Mouse (Mus musculus): ENCODE measurements around the gene Hba-a1. TPM values are rescaled to one million over a fixed set of nuclear protein-coding genes. Genes with fewer than 3 reads are reported as not detected.
A peak's percentile ranks its signal among the peaks of the same experiment; 100 is the strongest.
"Not testable (repeated sequence)": the region's sequence is repeated elsewhere in the genome, so short reads cannot be mapped to it uniquely, and the experiment has no call there.

Gene Hba-a1
- polyA plus RNA-seq, 1 experiment from 2014 or later = 5,259 TPM

DNA sequence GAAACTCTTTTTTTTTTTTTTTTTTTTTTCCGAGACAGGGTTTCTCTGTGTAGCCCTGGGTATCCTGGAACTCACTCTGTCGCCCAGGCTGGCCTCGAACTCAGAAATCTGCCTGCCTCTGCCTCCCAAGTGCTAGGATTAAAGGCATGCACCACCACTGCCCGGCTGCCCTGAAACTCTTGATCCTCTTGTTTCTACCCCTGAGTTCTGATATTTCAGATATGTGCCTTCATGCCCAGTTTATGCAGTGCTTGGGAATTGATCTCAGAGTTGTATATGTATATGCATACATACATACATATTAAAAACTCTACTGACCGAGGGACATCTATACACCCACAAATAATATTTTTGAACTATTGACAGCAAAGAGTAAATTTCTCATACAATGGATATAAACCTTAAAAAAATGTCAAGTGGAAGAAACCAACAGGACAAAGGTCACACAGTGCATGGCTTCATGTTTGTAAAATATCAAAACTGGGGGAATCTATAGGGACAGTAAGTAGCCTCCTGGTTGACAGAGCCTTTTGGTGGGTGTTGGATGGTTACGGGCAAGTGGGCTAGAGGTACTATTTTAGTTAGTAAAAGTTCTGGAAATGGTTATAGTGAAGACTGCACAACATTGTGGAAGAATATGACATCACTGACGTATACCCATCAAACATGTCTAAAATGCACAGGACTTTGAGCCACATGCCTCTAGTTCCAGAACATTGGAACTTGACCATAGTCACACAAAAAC lies 1.9 kb downstream of the Hba-a1 start:
- peaks cover 11% of the 10 kb centered on the region for H3K27me3 ChIP-seq
- no peak overlapping the region for H3K27ac ChIP-seq
- no peaks in the 10 kb centered on the region for H3K4me1 ChIP-seq
- no peaks in the 10 kb centered on the region for H3K36me3 ChIP-seq
- no peak overlapping the region for H3K4me3 ChIP-seq (replicated peaks)
- ATAC-seq (replicated peaks; ENCODE audit: low FRiP score) = peak; percentile 30; the same call in 1 of the 2 replicates
- no peak overlapping the region for H3K9ac ChIP-seq
- H3K4me2 ChIP-seq = no peak overlapping the region
- 87% methylated on average over 7 of the region's 7 CpGs for WGBS
- no peaks in the 10 kb centered on the region for H3K9me3 ChIP-seq (replicated peaks)

DNA sequence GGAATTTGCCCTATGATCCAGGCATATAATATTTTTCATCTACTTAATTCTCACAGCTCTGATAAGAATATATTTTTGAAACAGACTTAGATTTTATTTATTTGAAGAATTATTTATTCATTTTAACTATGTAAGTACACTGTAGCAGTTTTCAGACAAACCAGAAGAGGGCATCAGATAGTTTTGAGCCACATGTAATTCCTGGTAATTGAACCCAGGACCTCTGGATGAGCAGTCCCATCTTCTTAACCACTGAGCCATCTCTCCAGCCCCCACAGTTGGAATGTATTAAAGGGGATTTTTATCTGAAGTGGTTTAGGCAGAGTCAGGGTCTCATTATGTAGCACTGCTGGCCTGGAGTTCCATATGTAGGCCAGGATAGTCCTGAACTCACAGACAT lies 2.6 kb downstream of the Hba-a1 start:
- not testable (repeated sequence) for H3K4me3 ChIP-seq (replicated peaks); H3K4me1 ChIP-seq; H3K27ac ChIP-seq; H3K9me3 ChIP-seq (replicated peaks); H3K36me3 ChIP-seq; H3K4me2 ChIP-seq; H3K9ac ChIP-seq; ATAC-seq (replicated peaks; ENCODE audit: low FRiP score)
- H3K27me3 ChIP-seq = peaks cover 11% of the 10 kb centered on the region

GRCm38 (mm10) chr11:32286695-32287492 lies 3.6 kb downstream of the Hba-a1 start, which contains the start of gene Hbq1b:
Gene Hbq1b (plus strand): TSS chr11:32286965.
- not testable (repeated sequence) for H3K9ac ChIP-seq; H3K4me1 ChIP-seq; H3K27ac ChIP-seq; H3K9me3 ChIP-seq (replicated peaks); H3K36me3 ChIP-seq
- Histone ChIP-seq H3K27me3 (peaks cover 11% of the 10 kb centered on the region), H3K4me2 (peak within 1 kb of the TSS; percentile 59), H3K4me3 (replicated peaks) (peak within 1 kb of the TSS; percentile 29)
- 20% methylated on average over 33 of the region's 33 CpGs for WGBS
- ATAC-seq (replicated peaks; ENCODE audit: low FRiP score) = peak; percentile 59

DNA sequence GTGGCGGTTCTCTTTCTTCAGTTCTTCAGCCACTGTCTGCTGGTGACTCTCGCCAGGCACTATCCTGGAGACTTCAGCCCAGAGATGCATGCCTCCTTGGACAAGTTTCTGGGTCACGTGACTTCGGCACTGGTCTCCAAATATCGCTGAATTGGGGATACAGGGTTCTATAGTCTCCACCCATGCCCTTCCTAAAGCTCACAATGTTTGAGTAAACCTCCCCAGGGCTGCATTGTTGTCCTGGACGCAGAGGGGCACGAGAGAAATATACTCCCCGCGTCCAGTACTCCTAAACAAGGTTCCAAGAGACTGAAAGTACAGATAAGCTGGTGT lies 4.1 kb downstream of the Hba-a1 start:
- no peaks in the 10 kb centered on the region for H3K9me3 ChIP-seq (replicated peaks)
- WGBS = 70% methylated on average over 9 of the region's 9 CpGs
- H3K36me3 ChIP-seq = no peaks in the 10 kb centered on the region
- H3K4me2 ChIP-seq = peak overlapping the region; percentile 59; the same call in 1 of the 2 replicates
- no peaks in the 10 kb centered on the region for H3K4me1 ChIP-seq
- H3K27me3 ChIP-seq = peaks cover 11% of the 10 kb centered on the region
- no peak overlapping the region for H3K27ac ChIP-seq
- no peak overlapping the region for H3K9ac ChIP-seq
- no peak overlapping the region for H3K4me3 ChIP-seq (replicated peaks)
- no peak for ATAC-seq (replicated peaks; ENCODE audit: low FRiP score)

GRCm38 (mm10) chr11:32292819-32293218 lies 9.5 kb downstream of the Hba-a1 start:
- H3K27ac ChIP-seq; H3K4me3 ChIP-seq (replicated peaks); H3K9me3 ChIP-seq (replicated peaks); H3K27me3 ChIP-seq; H3K9ac ChIP-seq; H3K36me3 ChIP-seq; ATAC-seq (replicated peaks; ENCODE audit: low FRiP score); H3K4me2 ChIP-seq; H3K4me1 ChIP-seq: not testable (repeated sequence)
- WGBS = 75% methylated on average over 4 of the region's 4 CpGs

DNA sequence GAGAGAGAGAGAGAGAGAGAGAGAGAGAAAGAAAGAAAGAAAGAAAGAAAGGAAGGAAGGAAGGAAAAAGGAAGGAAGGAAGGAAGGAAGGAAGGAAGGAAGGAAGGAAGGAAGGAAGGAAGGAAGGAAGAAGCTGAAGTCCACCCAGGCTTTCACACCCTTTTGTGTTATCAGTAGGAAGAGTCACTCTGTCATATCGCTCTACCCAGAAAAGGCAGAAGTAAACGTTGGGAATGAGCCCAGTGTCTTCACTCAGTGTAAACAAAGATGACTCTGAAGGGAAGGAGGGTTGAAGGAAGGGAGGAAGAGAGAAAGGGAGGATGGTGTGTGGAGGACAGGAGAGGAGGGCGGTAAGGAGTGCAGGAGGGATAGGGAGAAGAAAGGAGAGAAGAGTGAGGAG lies 10.2 kb downstream of the Hba-a1 start:
- not testable (repeated sequence) for H3K36me3 ChIP-seq; ATAC-seq (replicated peaks; ENCODE audit: low FRiP score); H3K4me1 ChIP-seq; H3K9ac ChIP-seq; H3K4me2 ChIP-seq; H3K4me3 ChIP-seq (replicated peaks); H3K9me3 ChIP-seq (replicated peaks); H3K27ac ChIP-seq; H3K27me3 ChIP-seq
- 64% methylated on average over 3 of the region's 3 CpGs for WGBS

DNA sequence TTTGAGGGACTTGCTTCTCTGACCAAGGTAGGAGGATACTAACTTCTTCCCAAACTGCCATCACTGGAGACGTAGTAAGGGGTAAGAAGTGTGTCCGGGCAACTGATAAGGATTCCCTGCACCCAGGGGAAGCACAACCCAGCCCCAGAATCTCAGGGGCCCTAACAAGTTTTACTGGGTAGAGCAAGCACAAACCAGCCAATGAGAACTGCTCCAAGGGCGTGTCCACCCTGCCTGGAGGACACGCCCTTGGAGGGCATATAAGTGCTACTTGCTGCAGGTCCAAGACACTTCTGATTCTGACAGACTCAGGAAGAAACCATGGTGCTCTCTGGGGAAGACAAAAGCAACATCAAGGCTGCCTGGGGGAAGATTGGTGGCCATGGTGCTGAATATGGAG lies 12.9 kb downstream of the Hba-a1 start, which contains the start of gene Hba-a2:
TSS of gene Hba-a2 (plus strand) at position 287 of the 400 bp plus-strand sequence.
- H3K4me2 ChIP-seq; H3K9ac ChIP-seq; H3K27ac ChIP-seq; H3K4me3 ChIP-seq (replicated peaks); H3K36me3 ChIP-seq; H3K27me3 ChIP-seq; H3K4me1 ChIP-seq; H3K9me3 ChIP-seq (replicated peaks): not testable (repeated sequence)
- no CpG with 5 or more reads among the region's 4 CpGs for WGBS
- ATAC-seq (replicated peaks; ENCODE audit: low FRiP score) = peak; percentile 76

- not testable (repeated sequence) for H3K9ac ChIP-seq; H3K4me3 ChIP-seq (replicated peaks); H3K36me3 ChIP-seq; H3K4me2 ChIP-seq; H3K27ac ChIP-seq; ATAC-seq (replicated peaks; ENCODE audit: low FRiP score); H3K4me1 ChIP-seq; H3K9me3 ChIP-seq (replicated peaks)
- 38% methylated on average over 2 of the region's 2 CpGs for WGBS
- H3K27me3 ChIP-seq = peaks cover 20% of the 10 kb centered on the region
Observed at GRCm38 (mm10) chr11:32297417-32297816, 14.1 kb downstream of the Hba-a1 start.

- Histone ChIP-seq H3K36me3 (no peaks in the 10 kb centered on the region), H3K4me1 (no peaks in the 10 kb centered on the region), H3K9me3 (replicated peaks) (no peaks in the 10 kb centered on the region), H3K4me3 (replicated peaks) (no peak overlapping the region), H3K27ac (no peak overlapping the region), H3K27me3 (peaks cover 21% of the 10 kb centered on the region), H3K4me2 (no peak overlapping the region), H3K9ac (no peak overlapping the region)
- 88% methylated on average over 1 of the region's 1 CpGs for WGBS
- no peak; the same call in 1 of the 2 replicates for ATAC-seq (replicated peaks; ENCODE audit: low FRiP score)
Observed at GRCm38 (mm10) chr11:32297866-32298531, 14.7 kb downstream of the Hba-a1 start.

- Histone ChIP-seq H3K9me3 (replicated peaks) (no peaks in the 10 kb centered on the region), H3K4me1 (no peaks in the 10 kb centered on the region), H3K27ac (no peak overlapping the region), H3K36me3 (no peaks in the 10 kb centered on the region), H3K4me3 (replicated peaks) (no peak overlapping the region), H3K4me2 (no peak overlapping the region), H3K27me3 (peaks cover 21% of the 10 kb centered on the region), H3K9ac (no peak overlapping the region)
- 91% methylated on average over 2 of the region's 2 CpGs for WGBS
- no peak for ATAC-seq (replicated peaks; ENCODE audit: low FRiP score)
Observed at GRCm38 (mm10) chr11:32298532-32298918, 15.2 kb downstream of the Hba-a1 start.

DNA sequence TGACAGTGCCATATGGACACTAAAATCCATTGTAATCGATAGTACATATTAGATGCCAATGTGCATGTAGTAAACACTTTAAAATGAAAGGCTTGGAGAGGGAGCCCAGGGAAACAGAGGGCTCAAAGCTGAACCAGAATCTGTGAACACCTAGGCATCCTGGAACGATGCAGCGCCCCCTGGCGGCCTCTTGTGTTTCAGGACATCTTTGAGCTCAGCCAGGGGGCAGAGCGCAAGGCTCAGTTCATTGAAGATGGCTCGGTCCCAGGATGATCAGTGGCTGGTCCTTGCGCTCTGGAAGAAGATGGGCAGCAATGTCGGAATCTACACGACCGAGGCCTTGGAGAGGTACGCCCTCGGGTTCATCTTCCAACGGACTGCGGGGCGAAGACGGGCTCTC lies 16.6 kb downstream of the Hba-a1 start, which contains the start of gene Hbq1a:
TSS of gene Hbq1a (plus strand) at position 205 of the 400 bp plus-strand sequence.
- H3K9me3 ChIP-seq (replicated peaks); H3K9ac ChIP-seq; H3K4me1 ChIP-seq; H3K27ac ChIP-seq; H3K36me3 ChIP-seq: not testable (repeated sequence)
- Histone ChIP-seq H3K4me2 (peak within 1 kb of the TSS; percentile 52), H3K4me3 (replicated peaks) (peak within 1 kb of the TSS; percentile 26), H3K27me3 (peaks cover 21% of the 10 kb centered on the region)
- 4% methylated on average over 16 of the region's 16 CpGs for WGBS
- ATAC-seq (replicated peaks; ENCODE audit: low FRiP score) = peak; percentile 53; the same call in 1 of the 2 replicates
